Mouse (Mus musculus) liver, embryonic 14.5 days (tissue): ENCODE results near the gene Hoxb8. TPM values are rescaled to one million over a fixed set of nuclear protein-coding genes. Genes with fewer than 3 reads are reported as not detected.
A peak's percentile ranks its signal among the peaks of the same experiment; 100 is the strongest.

Source experiments
- ATAC-seq: fragments of 200-750 bp; cut with Nextera tagmentation; 2 replicates; pipeline ENCODE4 v1.8.0; 2017; ENCODE audit warnings: moderate number of reproducible peaks, mild to moderate bottlenecking, moderate library complexity; ENCODE audit not compliant: insufficient read depth
- DNase-seq, 3 experiments: peaks; one replicate each; pipeline ENCODE4 v3.0.0-alpha.2; 2012 to 2013; ENCODE audit warnings: low read depth in 3 of 3, low spot score in 3 of 3
- H3K27ac ChIP-seq: fragments of 300-500 bp; sonication (generic); 2 replicates; pipeline ENCODE4 v1.5.1; 2014; ENCODE audit warnings: moderate library complexity, mild to moderate bottlenecking, control low read depth, inconsistent platforms
- H3K27me3 ChIP-seq: fragments of 300-500 bp; sonication (generic); 2 replicates; pipeline ENCODE4 v1.6.1; 2014; ENCODE audit warnings: mild to moderate bottlenecking, low read length, moderate library complexity; ENCODE audit not compliant: control insufficient read depth, insufficient read depth
- H3K36me3 ChIP-seq: fragments of 300-500 bp; sonication (generic); replicated peaks from 2 replicates; pipeline ENCODE4 v1.6.1; 2014; ENCODE audit warnings: low read depth; ENCODE audit not compliant: control insufficient read depth, insufficient read depth
- H3K4me1 ChIP-seq, 2 experiments: fragments of 200-500 bp in 1 of 2; fragments of 300-500 bp in 1 of 2; sonication (generic) in 1 of 2; replicated peaks; 2 replicates each; pipeline ENCODE4 v1.6.1; 2012 to 2014; ENCODE audit warnings: antibody characterized with exemption in 1 of 2, inconsistent platforms in 1 of 2, low read length in 1 of 2; ENCODE audit not compliant: control insufficient read depth in 2 of 2, insufficient read depth in 2 of 2
- H3K4me2 ChIP-seq: fragments of 300-500 bp; sonication (generic); 2 replicates; pipeline ENCODE4 v1.6.1; 2014; ENCODE audit warnings: low read depth, mild to moderate bottlenecking, control low read depth, moderate library complexity
- H3K4me3 ChIP-seq, 2 experiments: fragments of 200-500 bp in 1 of 2; fragments of 300-500 bp in 1 of 2; sonication (generic) in 1 of 2; 2 replicates each; pipeline ENCODE4 v1.5.1; 2012 to 2014; ENCODE audit warnings: low read depth in 2 of 2, low read length in 2 of 2, mild to moderate bottlenecking in 2 of 2, control low read depth in 1 of 2, inconsistent platforms in 1 of 2, moderate library complexity in 1 of 2; ENCODE audit not compliant: insufficient read depth in 1 of 2
- H3K9ac ChIP-seq: fragments of 300-500 bp; sonication (generic); replicated peaks from 2 replicates; pipeline ENCODE4 v1.6.1; 2014; ENCODE audit warnings: mild to moderate bottlenecking, control low read depth, moderate library complexity
- H3K9me3 ChIP-seq: fragments of 300-500 bp; sonication (generic); 2 replicates; pipeline ENCODE4 v1.6.1; 2016; ENCODE audit warnings: low read length, mixed read lengths; ENCODE audit not compliant: control insufficient read depth
- CTCF ChIP-seq: IDR thresholded peaks from 2 replicates; pipeline ENCODE4 v1.5.1; 2016; ENCODE audit warnings: antibody characterized with exemption, low read depth, control low read depth
- EP300 ChIP-seq: IDR thresholded peaks from 2 replicates; pipeline ENCODE4 v1.6.1; 2016; ENCODE audit warnings: antibody characterized with exemption, low read depth
- WGBS: fragments of 180-500 bp; shearing (Covaris S2); extraction: QIAGEN DNeasy Blood & Tissue Kit; methylation state at CpG from one replicate; pipeline ENCODE4 v1.1.7; 2014; ENCODE audit not compliant: insufficient replicate concordance; 5-methylcytosine and 5-hydroxymethylcytosine counted together
- polyA plus RNA-seq, 2 experiments: library from polyadenylated mRNA; depleted of rRNA in 1 of 2; stranded (reverse) in 1 of 2; unstranded in 1 of 2; fragments of >200 nt; fragmentation: Nextera tagmentation in 1 of 2; extraction: Ambion mirVana in 1 of 2; gene quantifications; 2 replicates each; pipeline versions ENCODE4 v1.2.1 to v1.2.3; 2012 to 2014

Hoxb8 gene
- polyA plus RNA-seq, 2 experiments: 0.03 TPM; not detected in 1

- WGBS: 9% methylated on average over 22 of the region's 22 CpGs
- H3K27ac ChIP-seq: no peak within 1 kb of the TSS
These were observed 10.2 kb downstream of the Hoxb8 start, which contains the start of gene Hoxb6 for GRCm38 (mm10) chr11:96291681-96292564. TSS of gene Hoxb6 (plus strand) at chr11:96292476.

GRCm38 (mm10) chr11:96292565-96293301 is 11.0 kb downstream of the Hoxb8 start:
- TF ChIP-seq EP300: no peak
- TF ChIP-seq CTCF: no peak
- no peak for DNase-seq

More at GRCm38 (mm10) chr11:96291681-96292564, 10.2 kb downstream of the Hoxb8 start, which contains the start of gene Hoxb6:
- peaks cover 99% of the 10 kb centered on the region for H3K27me3 ChIP-seq
- no peaks in the 10 kb centered on the region for H3K9me3 ChIP-seq
- no peak for TF ChIP-seq EP300
- TF ChIP-seq CTCF: no peak
- DNase-seq (no peak), ATAC-seq (no peak)
- no peak within 1 kb of the TSS for H3K9ac ChIP-seq
- no peaks in the 10 kb centered on the region for H3K36me3 ChIP-seq
- no peak within 1 kb of the TSS for H3K4me3 ChIP-seq
- H3K4me2 ChIP-seq: no peak within 1 kb of the TSS
- no peaks in the 10 kb centered on the region for H3K4me1 ChIP-seq

GRCm38 (mm10) chr11:96293302-96293921 is 11.7 kb downstream of the Hoxb8 start:
- TF ChIP-seq EP300 (no peak), CTCF (no peak)
- Histone ChIP-seq H3K27me3 (peaks cover 99% of the 10 kb centered on the region), H3K36me3 (no peaks in the 10 kb centered on the region), H3K4me2 (no peak overlapping the region), H3K4me3 (no peak overlapping the region), H3K4me1 (no peaks in the 10 kb centered on the region), H3K9ac (no peak overlapping the region), H3K9me3 (no peaks in the 10 kb centered on the region), H3K27ac (no peak overlapping the region)
- 2% methylated on average over 22 of the region's 22 CpGs for WGBS
- DNase-seq: no peak
- no peak for ATAC-seq

More at GRCm38 (mm10) chr11:96292565-96293301, 11.0 kb downstream of the Hoxb8 start:
- Histone ChIP-seq H3K27ac (no peak overlapping the region), H3K27me3 (peaks cover 99% of the 10 kb centered on the region), H3K9ac (no peak overlapping the region), H3K4me3 (no peak overlapping the region), H3K9me3 (no peaks in the 10 kb centered on the region), H3K4me1 (no peaks in the 10 kb centered on the region), H3K36me3 (no peaks in the 10 kb centered on the region), H3K4me2 (no peak overlapping the region)
- WGBS: under 1% methylated on average over 12 of the region's 12 CpGs
- ATAC-seq: no peak

GRCm38 (mm10) chr11:96294245-96295091 is 12.8 kb downstream of the Hoxb8 start:
- no peak overlapping the region for H3K4me2 ChIP-seq
- H3K27me3 ChIP-seq: peaks cover 100% of the 10 kb centered on the region
- peak overlapping the region in 1 of 2 experiments; percentile 6; a peak in 1 of 4 replicates for H3K4me3 ChIP-seq
- H3K9me3 ChIP-seq: no peaks in the 10 kb centered on the region
- under 1% methylated on average over 32 of the region's 32 CpGs for WGBS
- H3K36me3 ChIP-seq: no peaks in the 10 kb centered on the region
- no peak overlapping the region for H3K9ac ChIP-seq
- H3K27ac ChIP-seq: no peak overlapping the region
- no peak for TF ChIP-seq EP300
- TF ChIP-seq CTCF: peak; percentile 68
- no peak for ATAC-seq
- peak; percentile 10 to 13 (median 11) for DNase-seq
- H3K4me1 ChIP-seq: no peaks in the 10 kb centered on the region
